Mouse (Mus musculus): ENCODE data around the gene Hist1h3d.
A peak's percentile ranks its signal among the peaks of the same experiment; 100 is the strongest.
"Not testable (repeated sequence)": the region's sequence is repeated elsewhere in the genome, so short reads cannot be mapped to it uniquely, and the experiment has no call there.

Hist1h3d gene

DNA sequence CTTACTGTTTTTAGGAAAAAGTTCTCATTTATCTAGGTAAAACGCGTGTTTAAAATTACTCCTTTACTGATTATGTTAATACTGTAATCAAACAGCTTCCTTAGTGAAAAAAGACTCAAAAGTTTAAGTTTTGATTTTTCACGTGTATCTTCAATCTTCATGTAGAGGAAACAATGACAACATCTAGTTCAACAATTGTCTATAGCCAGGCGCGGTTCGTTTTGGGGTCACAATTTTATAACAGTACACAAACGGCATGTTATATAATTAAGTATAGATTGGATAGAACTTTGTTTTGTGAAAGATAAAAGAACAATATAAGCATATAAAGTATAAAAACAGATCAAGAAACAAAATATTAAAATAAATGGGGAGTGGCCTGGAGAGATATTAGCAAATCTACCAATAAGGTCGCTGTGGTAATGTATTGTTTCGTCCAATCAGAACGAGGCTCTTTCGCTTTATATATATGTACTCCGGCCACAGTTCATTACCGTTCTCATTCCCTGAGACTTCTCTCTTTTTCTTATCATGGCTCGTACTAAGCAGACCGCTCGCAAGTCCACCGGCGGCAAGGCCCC lies at the start of gene Hist1h3d:
Hist1h3d (plus strand) TSS at position 493 of the 581 bp plus-strand sequence.
- DNase-seq (ENCODE audit: low read depth in 1 of 2, low spot score in 2 of 2), result peak in 1 of 2 experiments; percentile 61

DNA sequence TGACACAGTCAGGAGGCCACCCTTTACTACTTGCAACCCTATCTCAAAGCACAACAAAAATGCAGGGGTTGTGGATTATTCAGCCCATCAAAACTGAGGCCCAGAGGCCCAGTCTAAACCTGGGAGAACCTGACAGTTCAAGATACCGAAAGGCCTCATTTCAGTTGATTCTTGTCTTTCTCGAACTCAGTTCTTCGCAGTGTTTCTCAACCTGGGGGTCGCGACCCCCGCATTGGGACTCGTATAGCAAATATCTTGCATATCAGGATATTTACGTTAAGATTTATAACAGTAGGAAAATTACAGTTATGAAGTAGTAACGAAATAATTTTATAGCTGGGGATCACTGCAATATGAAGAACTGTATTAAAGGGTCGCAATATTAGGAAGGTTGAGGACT lies 49.7 kb upstream of the Hist1h3d start:
- DNase-seq (ENCODE audit: low read depth in 1 of 2, low spot score in 2 of 2), result no peak

DNA sequence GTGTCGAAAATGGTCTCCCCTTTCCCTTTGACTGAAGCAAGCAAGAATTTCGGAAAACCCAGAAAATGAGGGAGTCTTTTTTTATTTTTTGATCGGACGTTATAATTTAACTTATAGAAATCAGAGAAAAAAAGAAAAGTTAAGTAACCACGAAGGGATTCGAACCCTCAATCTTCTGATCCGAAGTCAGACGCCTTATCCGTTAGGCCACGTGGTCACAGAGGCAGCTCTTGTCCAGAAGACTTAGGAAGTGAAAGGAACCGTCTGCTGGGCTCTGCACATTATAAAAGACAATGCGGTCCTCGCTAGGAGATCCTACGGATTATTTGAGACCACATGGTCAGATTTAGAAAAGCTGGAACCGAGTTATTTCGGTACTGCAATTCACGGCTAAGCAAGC lies 49.3 kb upstream of the Hist1h3d start:
- peak; percentile 76 to 80 for DNase-seq (ENCODE audit: low read depth in 1 of 2, low spot score in 2 of 2)

DNA sequence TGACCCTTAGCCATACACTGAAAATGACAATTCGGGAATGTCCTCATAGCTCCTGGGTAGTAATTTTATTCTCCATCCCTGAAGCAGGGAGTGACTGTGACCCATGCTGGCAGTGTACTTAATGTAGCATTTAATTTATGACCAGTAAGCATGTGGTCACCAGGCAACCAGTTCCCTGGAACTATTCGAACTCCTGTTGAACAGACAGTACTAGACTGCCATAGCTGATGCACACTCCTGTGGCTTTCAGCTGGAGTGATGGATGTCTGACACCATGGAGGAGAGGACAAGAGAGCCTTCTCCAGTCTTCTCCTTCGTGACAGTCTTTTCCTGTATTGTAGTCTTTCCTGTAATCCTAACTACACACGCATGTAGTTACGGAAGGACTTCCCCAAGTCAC lies 46.6 kb upstream of the Hist1h3d start:
- DNase-seq (ENCODE audit: low read depth in 1 of 2, low spot score in 2 of 2), result no peak

DNA sequence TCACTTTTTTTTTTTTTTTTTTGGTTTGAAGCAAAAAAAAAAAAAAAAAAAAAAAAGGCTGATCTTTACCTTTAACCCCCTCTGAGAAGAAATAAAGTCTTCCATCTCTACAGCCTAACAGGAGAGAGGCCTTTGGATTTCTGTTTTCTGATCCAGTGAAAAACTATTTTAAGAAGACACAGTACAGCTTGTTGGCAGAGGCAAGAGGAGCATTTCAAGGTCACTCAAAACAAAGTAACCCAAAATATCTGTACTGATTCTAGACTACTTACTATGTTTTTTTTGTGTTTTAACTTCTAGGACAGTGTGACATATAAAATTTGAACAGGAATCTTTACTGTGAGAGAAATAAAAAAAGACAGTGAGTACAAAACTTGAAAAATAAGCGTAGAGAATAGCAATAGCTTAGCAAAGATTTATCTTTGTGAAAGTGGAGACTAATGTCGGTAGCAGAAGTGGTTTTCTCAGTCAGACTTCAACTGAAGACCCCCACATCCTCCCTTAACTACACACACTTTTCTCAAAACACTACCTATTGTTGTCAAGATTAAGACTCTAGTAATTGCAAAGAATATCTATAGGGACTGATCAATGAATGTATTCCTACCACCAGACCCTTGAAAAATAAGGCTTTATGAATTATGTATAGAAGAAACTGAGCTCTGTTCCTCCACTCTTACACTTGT lies 45.9 kb upstream of the Hist1h3d start:
- no peak for DNase-seq (ENCODE audit: low read depth in 1 of 2, low spot score in 2 of 2)

DNA sequence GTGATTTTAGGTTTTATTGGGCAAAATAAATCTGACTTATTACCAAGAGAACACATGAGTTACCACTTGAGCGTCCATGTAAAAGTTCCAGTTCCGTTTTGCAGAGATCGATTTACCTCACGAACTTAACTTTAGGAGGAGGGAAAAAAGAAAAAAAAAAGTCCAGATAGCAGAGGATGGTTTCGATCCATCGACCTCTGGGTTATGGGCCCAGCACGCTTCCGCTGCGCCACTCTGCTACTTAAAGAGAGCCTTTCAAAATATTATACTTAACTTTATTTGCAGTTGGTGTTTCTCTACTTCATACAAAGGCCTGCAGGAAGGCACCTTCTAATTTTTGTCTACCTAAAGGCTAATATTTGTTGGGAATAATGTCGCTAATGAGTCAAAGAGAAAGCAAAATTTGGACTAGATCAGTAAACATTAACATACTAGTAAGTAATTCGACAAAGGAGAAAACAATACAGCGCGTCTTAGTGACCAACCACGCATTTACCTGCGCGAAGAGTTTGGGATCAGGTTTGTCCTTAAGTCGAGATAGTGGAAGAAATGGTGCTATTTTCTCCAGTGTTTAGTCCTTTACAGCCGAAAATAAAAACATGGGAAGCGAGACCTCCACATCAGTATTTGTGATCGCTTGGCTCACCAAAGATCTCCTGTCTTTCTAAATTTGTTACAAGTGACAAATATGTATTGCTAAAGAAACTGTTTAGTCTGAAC lies 45.2 kb upstream of the Hist1h3d start:
- peak; percentile 59 to 68 for DNase-seq (ENCODE audit: low read depth in 1 of 2, low spot score in 2 of 2)

DNA sequence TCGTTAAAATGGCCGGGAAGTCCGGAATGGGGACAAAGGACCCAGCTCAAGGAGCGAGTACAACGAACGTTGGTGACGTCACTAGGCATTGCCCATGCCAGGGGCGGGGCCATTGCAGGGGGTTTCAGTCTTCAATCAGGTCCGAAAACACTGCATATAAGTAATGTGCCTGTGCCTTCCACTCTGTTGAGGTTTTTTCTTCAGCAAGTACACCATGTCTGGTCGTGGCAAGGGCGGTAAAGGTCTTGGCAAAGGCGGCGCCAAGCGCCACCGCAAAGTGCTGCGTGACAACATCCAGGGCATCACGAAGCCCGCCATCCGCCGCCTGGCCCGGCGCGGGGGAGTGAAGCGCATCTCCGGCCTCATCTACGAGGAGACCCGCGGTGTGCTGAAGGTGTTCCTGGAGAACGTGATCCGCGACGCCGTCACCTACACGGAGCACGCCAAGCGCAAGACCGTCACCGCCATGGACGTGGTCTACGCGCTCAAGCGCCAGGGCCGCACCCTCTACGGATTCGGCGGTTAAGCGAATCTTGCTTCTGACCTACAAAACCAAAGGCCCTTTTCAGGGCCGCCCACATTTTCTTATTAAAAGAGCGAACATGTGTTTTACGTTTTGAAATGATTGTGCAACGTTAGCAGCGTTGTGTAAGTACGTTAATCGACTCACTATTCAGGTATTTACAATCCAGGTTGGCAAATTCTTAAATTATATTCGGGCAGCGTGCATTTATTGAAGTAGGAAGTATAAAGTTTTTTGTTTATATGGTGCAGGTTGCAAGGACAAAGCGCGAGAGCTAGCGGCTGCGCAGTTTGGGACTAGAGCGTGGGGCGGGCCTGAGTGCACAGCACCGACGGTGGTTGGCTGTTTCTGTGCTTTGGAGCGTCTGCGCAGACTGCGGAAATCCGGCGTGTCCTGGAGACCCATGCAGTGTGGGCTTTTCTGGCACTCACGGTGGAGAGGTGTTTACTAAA lies 44.4 kb upstream of the Hist1h3d start, which contains the start of gene Hist1h4h:
Hist1h4h (plus strand) TSS at position 150 of the 975 bp plus-strand sequence.
- DNase-seq (ENCODE audit: low read depth in 1 of 2, low spot score in 2 of 2), result peak; percentile 92 to 94

DNA sequence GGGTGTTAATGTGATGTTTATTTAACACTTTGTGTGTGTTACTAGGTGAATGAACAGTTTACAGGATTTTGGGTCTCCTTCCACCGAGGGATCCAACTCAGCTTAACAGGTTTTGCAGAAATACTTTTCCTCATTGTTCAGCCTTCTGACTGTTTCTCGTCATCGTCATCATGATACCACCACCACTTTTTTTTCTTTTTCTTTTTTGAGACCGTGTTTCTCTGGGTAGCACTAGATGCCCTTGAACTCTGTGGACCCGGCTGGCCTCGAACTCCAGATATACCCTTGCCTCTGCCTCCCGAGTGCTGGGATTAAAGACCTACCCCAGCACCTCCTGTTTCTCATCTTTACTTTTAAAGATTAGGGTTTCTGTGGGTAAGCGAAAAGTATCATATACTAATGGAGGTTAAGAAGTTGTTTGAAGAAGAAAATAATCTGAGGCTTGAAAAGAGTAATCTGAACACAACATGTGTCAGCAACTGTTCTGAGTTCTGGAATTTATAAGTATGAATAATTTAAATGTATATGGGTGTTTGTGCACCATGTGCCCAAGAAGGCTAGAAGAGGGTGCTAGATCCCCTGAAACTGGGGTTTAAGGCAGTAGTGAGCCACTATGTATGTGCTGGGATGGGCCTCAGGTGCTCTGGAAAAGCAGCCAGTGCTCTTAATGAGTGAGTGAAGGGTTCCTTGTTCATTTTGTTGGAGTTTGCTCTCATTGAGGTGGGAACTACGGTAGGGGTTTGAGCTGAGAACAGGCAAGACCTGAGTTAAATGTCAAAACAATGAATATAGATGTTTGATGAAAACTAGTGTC lies 43.1 kb upstream of the Hist1h3d start:
- no peak for DNase-seq (ENCODE audit: low read depth in 1 of 2, low spot score in 2 of 2)

DNA sequence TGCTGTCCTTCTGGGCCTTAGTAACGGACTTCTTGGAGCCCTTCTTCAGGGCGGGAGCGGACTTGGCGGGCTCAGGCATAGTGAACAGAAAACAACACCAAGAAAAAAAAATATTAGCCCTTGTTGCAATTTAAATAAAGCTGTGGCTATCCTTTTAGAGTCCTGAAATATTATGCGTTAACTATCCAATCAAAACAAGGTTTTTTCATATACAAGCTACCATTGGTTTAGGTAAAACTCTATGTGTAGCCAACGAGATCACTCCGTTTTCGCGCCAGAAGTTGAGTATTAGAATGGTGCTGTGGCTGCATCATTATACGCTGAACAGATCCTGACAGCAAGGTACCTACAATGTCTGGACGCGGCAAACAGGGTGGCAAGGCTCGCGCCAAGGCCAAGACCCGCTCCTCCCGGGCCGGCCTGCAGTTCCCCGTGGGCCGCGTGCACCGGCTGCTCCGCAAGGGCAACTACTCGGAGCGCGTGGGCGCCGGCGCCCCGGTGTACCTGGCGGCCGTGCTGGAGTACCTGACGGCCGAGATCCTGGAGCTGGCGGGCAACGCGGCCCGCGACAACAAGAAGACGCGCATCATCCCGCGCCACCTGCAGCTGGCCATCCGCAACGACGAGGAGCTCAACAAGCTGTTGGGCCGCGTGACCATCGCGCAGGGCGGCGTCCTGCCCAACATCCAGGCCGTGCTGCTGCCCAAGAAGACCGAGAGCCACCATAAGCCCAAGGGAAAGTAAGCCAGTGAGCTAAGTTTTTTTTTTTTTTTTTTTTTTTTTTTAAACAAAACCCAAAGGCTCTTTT lies 41.8 kb upstream of the Hist1h3d start, which contains the start of gene Hist1h2af:
Hist1h2af (plus strand) TSS at position 347 of the 808 bp plus-strand sequence.
- DNase-seq (ENCODE audit: low read depth in 1 of 2, low spot score in 2 of 2), result not testable (repeated sequence)

DNA sequence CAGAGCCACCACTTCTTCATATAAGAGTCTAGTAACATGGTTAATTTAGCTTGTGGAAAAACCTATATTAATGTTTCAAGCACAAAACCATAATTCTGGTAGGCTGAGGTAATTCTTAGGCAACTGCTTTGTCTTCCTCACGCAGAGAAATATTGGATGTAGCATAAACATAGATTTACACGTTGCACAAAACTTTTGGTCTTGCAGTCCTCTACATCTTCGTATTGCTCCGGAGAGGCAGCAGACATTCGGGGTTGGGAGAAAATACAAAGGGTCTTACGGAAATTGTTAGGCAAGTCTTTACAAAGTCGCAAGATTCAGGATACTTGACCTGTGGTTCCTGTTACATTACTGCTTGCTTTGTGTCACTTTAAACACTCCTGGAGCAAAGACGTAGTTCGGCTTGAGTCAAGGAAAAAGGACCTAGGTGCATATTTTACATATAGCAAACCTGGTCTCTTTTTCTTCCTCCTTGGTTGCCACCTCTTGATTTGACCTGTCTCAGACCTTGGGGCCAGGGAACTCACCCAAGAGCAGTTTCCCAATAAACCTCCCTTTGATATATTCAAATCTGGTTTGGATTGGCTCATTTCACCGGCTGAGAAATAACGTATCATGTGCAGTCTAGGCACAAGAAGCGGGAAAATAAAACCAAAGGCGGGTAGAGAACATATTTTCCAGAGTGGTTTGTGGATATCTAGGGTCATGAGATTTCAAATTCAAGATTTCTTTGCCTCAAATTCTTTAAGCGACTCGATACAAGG lies 41.0 kb upstream of the Hist1h3d start:
- DNase-seq (ENCODE audit: low read depth in 1 of 2, low spot score in 2 of 2), result no peak

DNA sequence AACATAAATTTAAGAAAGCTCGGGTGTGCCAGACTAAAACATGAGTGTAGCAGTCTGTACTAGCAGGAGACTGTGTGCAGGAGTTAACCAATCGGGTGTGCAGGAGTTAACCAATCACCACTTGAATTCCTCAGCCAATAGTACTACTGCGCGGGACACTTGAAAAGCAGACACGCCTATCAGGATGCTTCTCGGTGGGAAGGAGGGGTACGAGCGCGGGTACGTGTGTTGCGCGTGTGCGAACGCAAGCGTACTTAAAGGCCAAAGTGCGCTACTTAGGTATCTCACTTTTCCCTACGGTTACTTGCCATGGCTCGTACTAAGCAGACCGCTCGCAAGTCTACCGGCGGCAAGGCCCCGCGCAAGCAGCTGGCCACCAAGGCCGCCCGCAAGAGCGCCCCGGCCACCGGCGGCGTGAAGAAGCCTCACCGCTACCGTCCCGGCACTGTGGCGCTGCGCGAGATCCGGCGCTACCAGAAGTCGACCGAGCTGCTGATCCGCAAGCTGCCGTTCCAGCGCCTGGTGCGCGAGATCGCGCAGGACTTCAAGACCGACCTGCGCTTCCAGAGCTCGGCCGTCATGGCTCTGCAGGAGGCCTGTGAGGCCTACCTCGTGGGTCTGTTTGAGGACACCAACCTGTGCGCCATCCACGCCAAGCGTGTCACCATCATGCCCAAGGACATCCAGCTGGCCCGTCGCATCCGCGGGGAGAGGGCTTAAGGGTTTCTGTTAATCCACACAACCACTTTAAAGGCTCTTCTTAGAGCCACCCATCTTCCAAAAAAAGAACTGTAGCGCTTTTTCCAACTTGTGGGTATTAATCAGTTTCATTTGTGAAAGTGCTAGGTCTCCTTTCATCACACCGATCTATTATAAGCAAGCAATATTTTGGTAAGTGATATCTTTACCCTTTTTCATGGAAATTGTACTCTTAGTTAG lies 40.2 kb upstream of the Hist1h3d start, which contains the start of gene Hist1h3g:
Hist1h3g (plus strand) TSS at position 286 of the 939 bp plus-strand sequence.
- peak; percentile 69 to 74 for DNase-seq (ENCODE audit: low read depth in 1 of 2, low spot score in 2 of 2)

DNA sequence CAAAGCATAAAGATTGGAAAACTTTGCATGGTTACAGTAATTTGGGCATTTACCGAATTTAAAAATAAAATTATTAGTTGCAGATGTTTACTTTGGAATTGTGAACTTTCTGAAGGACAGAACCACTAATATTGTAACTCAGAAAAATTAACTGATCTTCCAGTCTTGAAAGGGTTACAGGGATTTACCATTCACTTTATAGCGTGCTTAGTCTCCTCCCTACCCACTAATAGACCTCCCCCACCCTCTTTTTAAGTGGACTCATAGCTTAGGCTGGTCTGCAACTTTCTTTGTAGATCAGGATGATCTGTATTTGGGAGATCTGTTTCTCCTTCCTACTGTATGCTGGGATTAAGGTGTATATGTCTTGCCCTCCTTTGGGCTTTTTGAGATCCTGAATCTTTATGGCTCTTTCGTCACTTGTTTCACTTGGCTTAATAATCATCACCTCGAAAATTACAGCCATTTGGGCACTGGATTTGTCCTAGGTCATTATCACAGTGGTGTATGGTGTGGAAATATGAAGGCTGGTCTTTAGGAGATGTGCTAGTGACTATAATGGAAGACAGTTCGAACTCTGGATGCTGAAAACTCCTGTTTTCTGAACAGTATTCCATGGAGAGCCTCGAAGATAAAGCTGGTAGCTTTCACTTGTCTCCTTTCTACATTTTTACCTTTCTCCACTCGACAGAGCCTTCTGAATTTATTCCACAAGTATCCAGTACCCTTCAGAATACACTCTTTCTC lies 39.3 kb upstream of the Hist1h3d start:
- DNase-seq (ENCODE audit: low read depth in 1 of 2, low spot score in 2 of 2), result no peak

DNA sequence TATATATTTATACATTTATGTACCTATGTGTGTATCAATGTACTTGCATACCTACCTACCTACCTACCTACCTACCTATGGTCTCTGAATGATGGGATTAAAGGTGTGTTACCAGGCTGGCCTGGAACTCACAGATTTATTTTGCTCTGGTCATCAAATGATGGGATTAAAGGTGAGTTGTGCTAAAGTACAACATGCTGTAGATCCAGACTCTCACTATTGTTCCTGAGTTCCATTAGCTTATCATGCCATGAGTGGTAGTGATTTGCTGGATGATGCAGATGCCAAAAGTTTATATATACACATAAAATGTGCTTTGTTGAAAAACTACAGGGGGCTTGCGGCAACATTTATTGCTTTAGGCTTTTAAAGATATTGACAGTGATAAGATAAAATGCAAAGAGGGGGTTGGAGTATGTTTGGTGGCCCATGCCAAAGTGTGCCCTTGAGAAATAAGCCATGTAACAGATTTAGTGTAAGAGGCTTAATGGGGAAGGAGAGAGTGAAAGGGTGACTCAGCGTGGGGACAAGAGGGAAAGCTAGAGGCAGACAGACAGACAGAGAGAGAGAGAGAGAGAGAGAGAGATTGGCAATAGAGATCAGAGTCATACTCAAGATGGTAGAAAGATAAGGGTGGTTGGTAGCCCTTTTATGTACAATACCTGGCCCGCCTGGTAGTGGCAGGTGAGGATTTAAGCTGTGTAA lies 38.4 kb upstream of the Hist1h3d start:
- no peak for DNase-seq (ENCODE audit: low read depth in 1 of 2, low spot score in 2 of 2)

DNA sequence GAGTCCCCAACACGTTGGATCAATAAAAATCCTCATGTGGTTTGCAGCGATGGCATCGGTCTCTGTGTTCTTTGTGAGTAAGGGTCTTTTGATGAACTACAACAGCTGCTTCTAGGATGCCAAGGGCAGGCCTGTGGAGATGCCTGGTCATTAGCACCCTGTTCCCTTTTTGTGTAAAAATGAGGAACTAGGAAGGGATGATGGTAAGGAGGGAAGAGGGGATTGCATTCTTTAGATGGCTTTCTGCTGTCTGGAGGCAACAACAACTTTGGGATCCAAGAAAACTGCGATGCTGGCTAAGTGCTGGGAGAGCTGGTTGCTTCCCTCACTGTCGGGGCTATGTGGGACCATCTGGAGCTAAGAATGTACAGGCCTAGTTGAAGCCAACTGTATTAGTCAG lies 37.3 kb upstream of the Hist1h3d start:
- no peak for DNase-seq (ENCODE audit: low read depth in 1 of 2, low spot score in 2 of 2)

DNA sequence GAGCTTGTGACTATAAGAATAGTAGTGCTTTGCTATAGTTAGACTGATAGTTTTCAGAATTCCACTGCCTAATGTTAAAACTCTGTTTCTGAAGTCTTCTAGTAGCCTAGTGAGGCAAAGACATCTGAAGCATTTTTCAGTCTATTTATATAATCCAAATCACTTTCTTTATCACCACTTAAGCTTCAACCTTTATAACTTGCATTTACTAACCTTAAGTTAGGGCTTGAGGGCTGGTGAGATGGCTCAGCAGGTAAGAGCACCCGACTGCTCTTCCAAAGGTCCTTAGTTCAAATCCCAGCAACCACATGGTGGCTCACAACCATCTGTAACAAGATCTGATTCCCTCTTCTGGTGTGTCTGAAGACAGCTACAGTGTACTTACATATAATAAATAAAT lies 35.7 kb upstream of the Hist1h3d start:
- DNase-seq (ENCODE audit: low read depth in 1 of 2, low spot score in 2 of 2), result not testable (repeated sequence)

DNA sequence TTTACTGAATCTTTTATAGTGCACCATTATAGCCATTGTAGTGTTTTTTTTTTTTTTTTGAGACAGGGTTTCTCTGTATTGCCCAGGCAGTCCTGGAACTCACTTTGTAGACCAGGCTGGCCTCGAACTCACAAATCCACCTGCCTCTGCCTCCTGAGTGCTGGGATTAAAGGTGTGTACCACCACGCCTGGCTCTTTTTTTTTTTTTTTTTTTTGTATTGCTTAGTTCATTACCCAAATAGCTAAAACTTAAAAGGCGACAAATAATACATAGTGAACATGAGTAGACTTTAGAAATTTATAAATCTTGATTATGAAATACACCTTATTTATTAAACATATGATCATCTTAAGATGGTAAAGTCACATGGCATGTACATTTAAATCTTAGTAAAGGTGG lies 34.1 kb upstream of the Hist1h3d start:
- no peak for DNase-seq (ENCODE audit: low read depth in 1 of 2, low spot score in 2 of 2)
